Mouse (Mus musculus) forebrain, embryonic 11.5 days (tissue): ENCODE results near the gene Ropn1l. TPM values are rescaled to one million over a fixed set of nuclear protein-coding genes. Genes with fewer than 3 reads are reported as not detected.

Source experiments
- ATAC-seq: fragments of 200-750 bp; cut with Nextera tagmentation; replicated peaks from 2 replicates; pipeline ENCODE4 v1.8.0; 2017; ENCODE audit warnings: moderate TSS enrichment; ENCODE audit not compliant: low FRiP score
- DNase-seq: peaks from one replicate; pipeline ENCODE4 v3.0.0-alpha.2; 2017; ENCODE audit warnings: low spot score
- H3K27ac ChIP-seq: fragments of 300-500 bp; sonication (generic); 2 replicates; pipeline ENCODE4 v1.5.1; 2014; ENCODE audit warnings: low read depth, low read length
- H3K27me3 ChIP-seq: fragments of 300-500 bp; sonication (generic); 2 replicates; pipeline ENCODE4 v1.6.1; 2014; ENCODE audit warnings: mild to moderate bottlenecking, low read length, mixed read lengths; ENCODE audit not compliant: control insufficient read depth, insufficient read depth
- H3K36me3 ChIP-seq: fragments of 300-500 bp; sonication (generic); 2 replicates; pipeline ENCODE4 v1.6.1; 2014; ENCODE audit warnings: mild to moderate bottlenecking, low read length, moderate library complexity, mixed read lengths; ENCODE audit not compliant: control insufficient read depth, insufficient read depth
- H3K4me1 ChIP-seq: fragments of 300-500 bp; sonication (generic); replicated peaks from 2 replicates; pipeline ENCODE4 v1.6.1; 2014; ENCODE audit warnings: low read length, mixed read lengths; ENCODE audit not compliant: control insufficient read depth, insufficient read depth
- H3K4me2 ChIP-seq: fragments of 300-500 bp; sonication (generic); 2 replicates; pipeline ENCODE4 v1.6.1; 2014; ENCODE audit warnings: low read depth, mild to moderate bottlenecking, low read length, moderate library complexity, mixed read lengths; ENCODE audit not compliant: severe bottlenecking
- H3K4me3 ChIP-seq: fragments of 300-500 bp; sonication (generic); 2 replicates; pipeline ENCODE4 v1.5.1; 2014; ENCODE audit warnings: low read depth, low read length
- H3K9ac ChIP-seq: fragments of 300-500 bp; sonication (generic); 2 replicates; pipeline ENCODE4 v1.6.1; 2014; ENCODE audit warnings: low read length
- H3K9me3 ChIP-seq: fragments of 300-500 bp; sonication (generic); 2 replicates; pipeline ENCODE4 v1.6.1; 2016; ENCODE audit warnings: low read length, mixed read lengths; ENCODE audit not compliant: control insufficient read depth
- WGBS: fragments of 180-500 bp; shearing (Covaris S2); extraction: QIAGEN DNeasy Blood & Tissue Kit; methylation state at CpG from one replicate; pipeline ENCODE4 v1.1.7; 2014; 5-methylcytosine and 5-hydroxymethylcytosine counted together
- polyA plus RNA-seq: library from polyadenylated mRNA; unstranded; fragments of >200 nt; fragmentation: Nextera tagmentation; extraction: Ambion mirVana; gene quantifications from 2 replicates; pipeline ENCODE4 v1.2.1, GENCODE M21; 2014

Ropn1l gene
- polyA plus RNA-seq, 1 experiment from 2014 or later, result 3.9 TPM

DNA sequence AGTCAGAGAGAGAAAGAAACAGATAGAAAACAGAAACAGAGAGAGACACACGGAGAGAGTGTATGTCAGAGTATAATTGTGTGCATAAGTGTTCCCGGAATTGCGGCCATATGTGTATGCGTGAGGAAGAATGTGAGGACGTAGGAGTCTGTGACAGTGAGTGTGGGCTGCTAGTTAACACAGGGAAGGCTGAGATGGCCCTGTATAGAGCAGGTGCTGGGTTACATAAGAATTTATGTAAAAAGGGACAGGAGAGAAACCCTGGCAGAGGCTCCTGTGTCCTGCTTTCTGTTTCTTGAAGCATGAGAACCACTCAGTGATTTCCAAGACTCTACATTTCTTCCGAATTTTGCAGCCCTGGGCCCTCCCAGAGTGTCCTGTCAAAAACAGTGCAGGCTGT is 60.1 kb downstream of the Ropn1l start:
- Histone ChIP-seq H3K4me2 (no peak overlapping the region), H3K27me3 (no peaks in the 10 kb centered on the region), H3K27ac (no peak overlapping the region), H3K9ac (no peak overlapping the region), H3K36me3 (no peaks in the 10 kb centered on the region), H3K4me3 (no peak overlapping the region), H3K9me3 (no peaks in the 10 kb centered on the region), H3K4me1 (no peaks in the 10 kb centered on the region)
- WGBS, result 87% methylated on average over 6 of the region's 6 CpGs
- ATAC-seq (no peak), DNase-seq (no peak)

GRCm38 (mm10) chr15:31392705-31393104 is 60.8 kb downstream of the Ropn1l start:
- DNase-seq (no peak), ATAC-seq (no peak)
- Histone ChIP-seq H3K9me3 (no peaks in the 10 kb centered on the region), H3K27ac (no peak overlapping the region), H3K9ac (no peak overlapping the region), H3K27me3 (no peaks in the 10 kb centered on the region), H3K36me3 (no peaks in the 10 kb centered on the region), H3K4me2 (no peak overlapping the region), H3K4me3 (no peak overlapping the region), H3K4me1 (no peaks in the 10 kb centered on the region)
- 65% methylated on average over 7 of the region's 7 CpGs for WGBS

DNA sequence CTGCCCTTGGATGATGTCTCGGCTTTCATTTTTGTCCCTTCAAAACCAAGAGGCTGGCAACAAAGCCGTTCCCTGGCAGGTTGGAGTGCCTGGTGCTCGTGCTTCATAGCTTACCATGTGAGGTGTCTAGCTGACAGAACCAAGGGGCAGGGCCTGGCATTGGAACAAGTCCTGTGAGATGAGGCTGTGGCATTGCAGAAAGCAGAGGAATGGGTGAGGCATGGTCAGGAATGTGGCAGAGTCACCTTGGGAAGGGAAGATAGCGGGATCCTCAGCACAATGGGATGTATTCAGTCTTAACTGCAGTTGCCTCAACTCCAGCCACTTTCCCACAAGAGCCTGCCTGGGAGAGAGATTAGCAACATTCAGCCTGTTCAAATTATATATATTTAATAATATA is 61.4 kb downstream of the Ropn1l start:
- Histone ChIP-seq H3K9me3 (no peaks in the 10 kb centered on the region), H3K4me1 (no peaks in the 10 kb centered on the region), H3K27ac (no peak overlapping the region), H3K4me2 (no peak overlapping the region), H3K36me3 (no peaks in the 10 kb centered on the region), H3K9ac (no peak overlapping the region), H3K4me3 (no peak overlapping the region), H3K27me3 (no peaks in the 10 kb centered on the region)
- 89% methylated on average over 4 of the region's 4 CpGs for WGBS
- DNase-seq (no peak), ATAC-seq (no peak)

Other genes starting within 250 kb of the Ropn1l start
- gene Dap, start 229.4 kb downstream of the Ropn1l start, polyA plus RNA-seq, result 39.3 and 39.9 TPM in 2 replicates
- 0.32 and 0.56 TPM in 2 replicates for gene Ankrd33b, start 86.0 kb downstream of the Ropn1l start, polyA plus RNA-seq
- gene March6, start 77.3 kb upstream of the Ropn1l start, polyA plus RNA-seq, result 62.6 and 69.6 TPM in 2 replicates
- gene Cmbl, start 111.7 kb upstream of the Ropn1l start, polyA plus RNA-seq, result 0.79 and 1.0 TPM in 2 replicates
- gene Cct5, start 148.1 kb upstream of the Ropn1l start, polyA plus RNA-seq, result 695 and 710 TPM in 2 replicates
- gene Fam173b, start 148.1 kb upstream of the Ropn1l start, polyA plus RNA-seq, result 14.2 and 15.0 TPM in 2 replicates